15 mouse cellular contexts compared by ENCODE assay signal in genomic region chr17:29056207-29056606, GRCm38 (mm10). TPM values are rescaled to one million over a fixed set of nuclear protein-coding genes. Genes with fewer than 3 reads are reported as not detected.
DNase-seq lines count a peak whose midpoint lies in the region; ATAC-seq and TF ChIP-seq lines count a peak whose summit lies in the region.
"Had no signal": no experiment of that assay in that cellular context is flagged by ENCODE, and none has a peak within 500 bp of the region (broad histone marks: within the 10 kb centered on the region; RNA-seq: fewer than 3 reads in every experiment).

No protein-coding gene starts in this region.

- H3K4me1 ChIP-seq in heart, embryonic 14.5 days (ENCODE audit: control insufficient read depth in 2 of 2, insufficient read depth in 2 of 2, low read length in 2 of 2) = peaks cover 24 to 32% of the 10 kb centered on the region in 2 experiments
- peaks cover 18% of the 10 kb centered on the region for H3K4me1 ChIP-seq in heart, adult 2 months (ENCODE audit: control insufficient read depth, insufficient read depth, low read length)
- H3K4me1 ChIP-seq in kidney, embryonic 16.5 days (ENCODE audit: insufficient read depth, low read length) = peaks cover 40% of the 10 kb centered on the region
- H3K4me1 ChIP-seq in kidney, adult 2 months (ENCODE audit: control insufficient read depth, insufficient read depth, low read length) = no peaks in the 10 kb centered on the region
- peaks cover 8% of the 10 kb centered on the region for H3K4me1 ChIP-seq in embryonic facial prominence, embryonic 11.5 days (ENCODE audit: control insufficient read depth, insufficient read depth, low read length)
- peaks cover 30% of the 10 kb centered on the region for H3K4me1 ChIP-seq in limb, embryonic 14.5 days (ENCODE audit: control insufficient read depth, insufficient read depth, low read length)

- DNase-seq in heart, adult 2 months = no peak
- no peak for DNase-seq in kidney, adult 2 months
- DNase-seq in embryonic facial prominence, embryonic 11.5 days (ENCODE audit: low spot score) = peak; percentile 63
- no peak for DNase-seq in limb, embryonic 14.5 days (ENCODE audit: low spot score)
- no peak for DNase-seq in testis, postnatal 10 days (ENCODE audit: low spot score)
- DNase-seq in frontal cortex, postnatal 10 days (ENCODE audit: low spot score in 2 of 2) = no peak
- DNase-seq: adrenal gland, postnatal 10 days; cerebellum, postnatal 25 days; kidney, adult 11 months; lung, postnatal 14 days; right cerebral cortex, postnatal 4 days had no signal

- H3K9ac ChIP-seq in heart, embryonic 14.5 days (ENCODE audit: low read length) = no peak overlapping the region
- no peak overlapping the region for H3K9ac ChIP-seq in heart, adult 2 months (ENCODE audit: low read depth, low read length)
- no peak overlapping the region for H3K9ac ChIP-seq in kidney, embryonic 16.5 days (replicated peaks; ENCODE audit: low read length)
- H3K9ac ChIP-seq in embryonic facial prominence, embryonic 11.5 days (replicated peaks; ENCODE audit: low read length) = no peak overlapping the region
- H3K9ac ChIP-seq in limb, embryonic 14.5 days (ENCODE audit: low read depth, low read length, severe bottlenecking) = no peak overlapping the region

- no peak for ATAC-seq in heart, embryonic 14.5 days (ENCODE audit: insufficient number of reproducible peaks, insufficient read depth, low FRiP score, low read depth)
- peak; percentile 66 for ATAC-seq in kidney, embryonic 16.5 days (ENCODE audit: low FRiP score, low TSS enrichment)
- ATAC-seq in embryonic facial prominence, embryonic 11.5 days (replicated peaks; ENCODE audit: insufficient number of reproducible peaks, low FRiP score, low TSS enrichment, low read depth) = peak; percentile 66
- peak; percentile 69 for ATAC-seq in limb, embryonic 14.5 days (ENCODE audit: low FRiP score, low read depth)

- H3K79me2 ChIP-seq in heart, adult 2 months (replicated peaks; ENCODE audit: control insufficient read depth, insufficient read depth, low read length) = no peaks in the 10 kb centered on the region

- H3K4me2 ChIP-seq in heart, embryonic 14.5 days (ENCODE audit: low read length) = peak overlapping the region; percentile 48
- 0 out of 2 replicates have a peak overlapping the region, but pooled peaks have one; percentile 2 for H3K4me2 ChIP-seq in kidney, embryonic 16.5 days (replicated peaks; ENCODE audit: low read depth, low read length)
- no peak overlapping the region for H3K4me2 ChIP-seq in embryonic facial prominence, embryonic 11.5 days (ENCODE audit: low read depth, low read length)
- H3K4me2 ChIP-seq in limb, embryonic 14.5 days (replicated peaks; ENCODE audit: low read depth, low read length, severe bottlenecking) = peak overlapping the region; percentile 30; the same call in 1 of the 2 replicates

- no peak overlapping the region for H3K4me3 ChIP-seq in heart, embryonic 14.5 days (ENCODE audit: control insufficient read depth in 1 of 2, insufficient read depth in 1 of 2, low read depth in 1 of 2, low read length in 2 of 2)
- H3K4me3 ChIP-seq in heart, adult 2 months = no peak overlapping the region
- no peak overlapping the region for H3K4me3 ChIP-seq in kidney, embryonic 16.5 days (ENCODE audit: low read length)
- H3K4me3 ChIP-seq in kidney, adult 2 months (ENCODE audit: insufficient read depth, low read depth, low read length) = no peak overlapping the region
- H3K4me3 ChIP-seq in embryonic facial prominence, embryonic 11.5 days (ENCODE audit: low read depth, low read length) = no peak overlapping the region
- no peak overlapping the region for H3K4me3 ChIP-seq in limb, embryonic 14.5 days (replicated peaks; ENCODE audit: low read length)

- intact Hi-C loops in heart, adult 2 months (cut with DNase I) = no loop called here

- no peak for TF ChIP-seq EP300 in heart, adult 2 months (IDR thresholded peaks at IDR 0.05; ENCODE audit: insufficient read depth, low read depth, low read length)

- no peaks in the 10 kb centered on the region for H3K36me3 ChIP-seq in heart, embryonic 14.5 days (ENCODE audit: control insufficient read depth, insufficient read depth, low read length)
- H3K36me3 ChIP-seq in heart, adult 2 months (ENCODE audit: control insufficient read depth, insufficient read depth, low read length) = no peaks in the 10 kb centered on the region
- no peaks in the 10 kb centered on the region for H3K36me3 ChIP-seq in kidney, embryonic 16.5 days (ENCODE audit: insufficient read depth, low read length)
- H3K36me3 ChIP-seq in kidney, adult 2 months (ENCODE audit: control insufficient read depth, insufficient read depth, low read length) = no peaks in the 10 kb centered on the region
- H3K36me3 ChIP-seq in embryonic facial prominence, embryonic 11.5 days (replicated peaks; ENCODE audit: control insufficient read depth, insufficient read depth, low read depth, low read length) = no peaks in the 10 kb centered on the region
- no peaks in the 10 kb centered on the region for H3K36me3 ChIP-seq in limb, embryonic 14.5 days (ENCODE audit: control insufficient read depth, insufficient read depth, low read length)

- TF ChIP-seq POLR2A in heart, adult 2 months (IDR thresholded peaks at IDR 0.05; ENCODE audit: insufficient read depth, low read depth, low read length) = no peak
- TF ChIP-seq POLR2A in kidney, adult 2 months (IDR thresholded peaks at IDR 0.05; ENCODE audit: low read depth, low read length) = no peak
- TF ChIP-seq POLR2A in limb, embryonic 14.5 days (IDR thresholded peaks at IDR 0.05; ENCODE audit: borderline replicate concordance, extremely low read depth, insufficient read depth, insufficient read length) = no peak

- H3K27me3 ChIP-seq in heart, embryonic 14.5 days (ENCODE audit: control insufficient read depth, insufficient read depth, low read length) = no peaks in the 10 kb centered on the region
- H3K27me3 ChIP-seq in heart, adult 2 months (ENCODE audit: control insufficient read depth, insufficient read depth, low read length) = no peaks in the 10 kb centered on the region
- H3K27me3 ChIP-seq in kidney, embryonic 16.5 days (ENCODE audit: insufficient read depth, low read length) = no peaks in the 10 kb centered on the region
- H3K27me3 ChIP-seq in kidney, adult 2 months (replicated peaks; ENCODE audit: control insufficient read depth, insufficient read depth, low read length) = no peaks in the 10 kb centered on the region
- no peaks in the 10 kb centered on the region for H3K27me3 ChIP-seq in embryonic facial prominence, embryonic 11.5 days (ENCODE audit: control insufficient read depth, insufficient read depth, low read length)
- H3K27me3 ChIP-seq in limb, embryonic 14.5 days (ENCODE audit: control insufficient read depth, insufficient read depth, low read length) = no peaks in the 10 kb centered on the region

- no peaks in the 10 kb centered on the region for H3K9me3 ChIP-seq in heart, embryonic 14.5 days (ENCODE audit: control insufficient read depth, low read length)
- H3K9me3 ChIP-seq in kidney, embryonic 16.5 days (ENCODE audit: low read length) = no peaks in the 10 kb centered on the region
- H3K9me3 ChIP-seq in embryonic facial prominence, embryonic 11.5 days (replicated peaks; ENCODE audit: control insufficient read depth, low read length) = no peaks in the 10 kb centered on the region
- no peaks in the 10 kb centered on the region for H3K9me3 ChIP-seq in limb, embryonic 14.5 days (ENCODE audit: control insufficient read depth, low read length)

- no peak for TF ChIP-seq CTCF in heart, adult 2 months (IDR thresholded peaks at IDR 0.05)
- TF ChIP-seq CTCF in kidney, adult 2 months (conservative IDR thresholded peaks at IDR 0.05; ENCODE audit: insufficient read depth, insufficient read length, low read depth, low read length) = no peak

- 34% methylated on average over 7 of the region's 7 CpGs for WGBS in heart, embryonic 14.5 days
- 42% methylated on average over 7 of the region's 7 CpGs for WGBS in heart, adult 2 months
- 11% methylated on average over 7 of the region's 7 CpGs for WGBS in kidney, embryonic 16.5 days
- 45% methylated on average over 7 of the region's 7 CpGs for WGBS in kidney, adult 2 months
- WGBS in embryonic facial prominence, embryonic 11.5 days = 15% methylated on average over 7 of the region's 7 CpGs
- WGBS in limb, embryonic 14.5 days = 6% methylated on average over 7 of the region's 7 CpGs

- H3K27ac ChIP-seq in heart, embryonic 14.5 days (replicated peaks in 1 of 2; ENCODE audit: control insufficient read depth in 1 of 2, insufficient read depth in 1 of 2, low read depth in 2 of 2, low read length in 2 of 2) = no peak overlapping the region
- H3K27ac ChIP-seq in heart, adult 2 months = no peak overlapping the region
- peak overlapping the region; percentile 56 for H3K27ac ChIP-seq in kidney, embryonic 16.5 days (ENCODE audit: low read length)
- H3K27ac ChIP-seq in kidney, adult 2 months (ENCODE audit: insufficient read depth, low read depth, low read length) = no peak overlapping the region
- no peak overlapping the region for H3K27ac ChIP-seq in embryonic facial prominence, embryonic 11.5 days (replicated peaks; ENCODE audit: low read depth, low read length)
- H3K27ac ChIP-seq in limb, embryonic 14.5 days (replicated peaks; ENCODE audit: low read depth, low read length) = no peak overlapping the region

RNA-seq across cellular contexts. Expression of gene Srsf3, which starts 23.8 kb away (rescaled TPM):
- polyA plus RNA-seq in heart, embryonic 14.5 days (2014; fragmentation: Nextera tagmentation; extraction: Ambion mirVana) = 340 and 357 TPM in 2 replicates
- total RNA-seq in heart, adult 2 months (2021) = 10 to 100 TPM; 64.5 to 84.9 TPM
- 84.5 and 104 TPM in 2 replicates for polyA plus RNA-seq in heart, adult 2 months (2012; rRNA removed)
- 597 and 625 TPM in 2 replicates for polyA plus RNA-seq in kidney, embryonic 16.5 days (2015; fragmentation: Nextera tagmentation; extraction: Ambion mirVana)
- 71.0 and 85.2 TPM in 2 replicates for polyA plus RNA-seq in kidney, adult 2 months (2012; rRNA removed)
- 937 and 1,031 TPM in 2 replicates for polyA plus RNA-seq in embryonic facial prominence, embryonic 11.5 days (2014; fragmentation: Nextera tagmentation; extraction: Ambion mirVana)
- 385 and 390 TPM in 2 replicates for polyA plus RNA-seq in limb, embryonic 14.5 days (2012; rRNA removed)
- 561 and 596 TPM in 2 replicates for polyA plus RNA-seq in limb, embryonic 14.5 days (2014; fragmentation: Nextera tagmentation; extraction: Ambion mirVana)

RNA-seq across cellular contexts. Expression of gene Cdkn1a, which starts 34.6 kb away (rescaled TPM):
- polyA plus RNA-seq in heart, embryonic 14.5 days (2014; fragmentation: Nextera tagmentation; extraction: Ambion mirVana) = 51.7 and 57.7 TPM in 2 replicates
- total RNA-seq in heart, adult 2 months (2021) = 100 to 1,000 TPM in 1 of 2 experiments, 10 to 100 TPM in 1; 56.4 to 156 TPM
- polyA plus RNA-seq in heart, adult 2 months (2012; rRNA removed) = 30.4 and 37.3 TPM in 2 replicates
- polyA plus RNA-seq in kidney, embryonic 16.5 days (2015; fragmentation: Nextera tagmentation; extraction: Ambion mirVana) = 74.1 and 81.3 TPM in 2 replicates
- 11.6 and 13.7 TPM in 2 replicates for polyA plus RNA-seq in kidney, adult 2 months (2012; rRNA removed)
- 25.5 TPM in 2 replicates for polyA plus RNA-seq in embryonic facial prominence, embryonic 11.5 days (2014; fragmentation: Nextera tagmentation; extraction: Ambion mirVana)
- polyA plus RNA-seq in limb, embryonic 14.5 days (2012; rRNA removed) = 61.6 and 63.6 TPM in 2 replicates
- 114 and 164 TPM in 2 replicates for polyA plus RNA-seq in limb, embryonic 14.5 days (2014; fragmentation: Nextera tagmentation; extraction: Ambion mirVana)

RNA-seq across cellular contexts. Expression of gene Stk38, which starts 48.4 kb away (rescaled TPM):
- polyA plus RNA-seq in heart, embryonic 14.5 days (2014; fragmentation: Nextera tagmentation; extraction: Ambion mirVana) = 68.0 and 70.3 TPM in 2 replicates
- total RNA-seq in heart, adult 2 months (2021) = 10 to 100 TPM; 29.5 to 32.5 TPM
- polyA plus RNA-seq in heart, adult 2 months (2012; rRNA removed) = 41.6 and 50.5 TPM in 2 replicates
- polyA plus RNA-seq in kidney, embryonic 16.5 days (2015; fragmentation: Nextera tagmentation; extraction: Ambion mirVana) = 106 and 121 TPM in 2 replicates
- polyA plus RNA-seq in kidney, adult 2 months (2012; rRNA removed) = 61.7 and 66.8 TPM in 2 replicates
- 121 and 127 TPM in 2 replicates for polyA plus RNA-seq in embryonic facial prominence, embryonic 11.5 days (2014; fragmentation: Nextera tagmentation; extraction: Ambion mirVana)
- polyA plus RNA-seq in limb, embryonic 14.5 days (2012; rRNA removed) = 115 TPM in 2 replicates
- polyA plus RNA-seq in limb, embryonic 14.5 days (2014; fragmentation: Nextera tagmentation; extraction: Ambion mirVana) = 86.6 and 99.3 TPM in 2 replicates

RNA-seq across cellular contexts. Expression of gene Rab44, which starts 57.7 kb away (rescaled TPM):
- polyA plus RNA-seq in heart, embryonic 14.5 days (2014; fragmentation: Nextera tagmentation; extraction: Ambion mirVana) = 0.23 and 0.36 TPM in 2 replicates
- total RNA-seq in heart, adult 2 months (2021) = under 1 TPM in 1 of 2 experiments, not detected in 1; 0.70 TPM
- polyA plus RNA-seq in heart, adult 2 months (2012; rRNA removed) = 0.23 and 0.38 TPM in 2 replicates
- 0.12 and 0.26 TPM in 2 replicates for polyA plus RNA-seq in kidney, embryonic 16.5 days (2015; fragmentation: Nextera tagmentation; extraction: Ambion mirVana)
- polyA plus RNA-seq in kidney, adult 2 months (2012; rRNA removed) = 0.16 and 0.34 TPM in 2 replicates
- polyA plus RNA-seq in embryonic facial prominence, embryonic 11.5 days (2014; fragmentation: Nextera tagmentation; extraction: Ambion mirVana) = 0.66 TPM in 1 of 2 replicates, not detected in the other
- 2.4 and 2.8 TPM in 2 replicates for polyA plus RNA-seq in limb, embryonic 14.5 days (2012; rRNA removed)
- 1.4 and 1.5 TPM in 2 replicates for polyA plus RNA-seq in limb, embryonic 14.5 days (2014; fragmentation: Nextera tagmentation; extraction: Ambion mirVana)
- total RNA-seq: liver, adult 2 months; midbrain, postnatal 0 days had no signal
- polyA plus RNA-seq: midbrain, postnatal 0 days had no signal
